Mouse (Mus musculus): Measurements from ENCODE around the gene Rhbdf1.

Rhbdf1 gene

GRCm38 (mm10) chr11:32221951-32222409 is at the start of gene Rhbdf1:
Gene Rhbdf1, minus strand, starts transcription at chr11:32222300.
- DNase-seq (ENCODE audit: low spot score) = no peak

GRCm38 (mm10) chr11:32271178-32271577 is 49.1 kb upstream of the Rhbdf1 start:
- DNase-seq (ENCODE audit: low spot score) = peak; percentile 26

GRCm38 (mm10) chr11:32268952-32269351 is 46.9 kb upstream of the Rhbdf1 start:
- no peak for DNase-seq (ENCODE audit: low spot score)

- DNase-seq (ENCODE audit: low spot score) = no peak
These were observed 45.9 kb upstream of the Rhbdf1 start for GRCm38 (mm10) chr11:32267964-32268363.

- DNase-seq (ENCODE audit: low spot score) = peak; percentile 96
These were observed 45.2 kb upstream of the Rhbdf1 start, which contains the start of gene Nprl3 for GRCm38 (mm10) chr11:32267188-32267884. Gene Nprl3, minus strand, starts transcription at chr11:32267707.

GRCm38 (mm10) chr11:32266776-32267175 is 44.7 kb upstream of the Rhbdf1 start:
- no peak for DNase-seq (ENCODE audit: low spot score)

GRCm38 (mm10) chr11:32266194-32266593 is 44.1 kb upstream of the Rhbdf1 start:
- no peak for DNase-seq (ENCODE audit: low spot score)

- DNase-seq (ENCODE audit: low spot score) = no peak
These were observed 43.1 kb upstream of the Rhbdf1 start for GRCm38 (mm10) chr11:32265117-32265738.

GRCm38 (mm10) chr11:32262674-32263415 is 40.7 kb upstream of the Rhbdf1 start:
- no peak for DNase-seq (ENCODE audit: low spot score)

GRCm38 (mm10) chr11:32256566-32256965 is 34.5 kb upstream of the Rhbdf1 start:
- no peak for DNase-seq (ENCODE audit: low spot score)

- DNase-seq (ENCODE audit: low spot score) = no peak
These were observed 34.0 kb upstream of the Rhbdf1 start for GRCm38 (mm10) chr11:32256146-32256545.

GRCm38 (mm10) chr11:32253121-32253520 is 31.0 kb upstream of the Rhbdf1 start:
- no peak for DNase-seq (ENCODE audit: low spot score)

GRCm38 (mm10) chr11:32250880-32251763 is 29.0 kb upstream of the Rhbdf1 start:
- DNase-seq (ENCODE audit: low spot score) = no peak

- no peak for DNase-seq (ENCODE audit: low spot score)
These were observed 26.2 kb upstream of the Rhbdf1 start for GRCm38 (mm10) chr11:32248350-32248749.

- no peak for DNase-seq (ENCODE audit: low spot score)
These were observed 25.0 kb upstream of the Rhbdf1 start for GRCm38 (mm10) chr11:32247068-32247467.

- DNase-seq (ENCODE audit: low spot score) = no peak
These were observed 23.5 kb upstream of the Rhbdf1 start for GRCm38 (mm10) chr11:32245614-32246013.

GRCm38 (mm10) chr11:32244617-32245016 is 22.5 kb upstream of the Rhbdf1 start:
- DNase-seq (ENCODE audit: low spot score) = no peak

GRCm38 (mm10) chr11:32244064-32244463 is 22.0 kb upstream of the Rhbdf1 start:
- DNase-seq (ENCODE audit: low spot score) = no peak

- no peak for DNase-seq (ENCODE audit: low spot score)
These were observed 21.3 kb upstream of the Rhbdf1 start for GRCm38 (mm10) chr11:32243205-32243955.

GRCm38 (mm10) chr11:32242209-32242608 is 20.1 kb upstream of the Rhbdf1 start:
- DNase-seq (ENCODE audit: low spot score) = no peak

- no peak for DNase-seq (ENCODE audit: low spot score)
These were observed 19.3 kb upstream of the Rhbdf1 start for GRCm38 (mm10) chr11:32241391-32241790.

Measured in T-cell, adult 2 months (primary cell).